Mouse (Mus musculus) megakaryocyte-erythroid progenitor cell, adult 5-6 weeks (primary cell): ENCODE measurements around the gene Lat. TPM values are rescaled to one million over a fixed set of nuclear protein-coding genes. Genes with fewer than 3 reads are reported as not detected.

Experiments used
- ATAC-seq: replicated peaks from 2 replicates; pipeline ENCODE4 v1.8.0; 2016; ENCODE audit warnings: mild to moderate bottlenecking, inconsistent platforms; ENCODE audit not compliant: severe bottlenecking, poor library complexity, low FRiP score, low TSS enrichment
- total RNA-seq, 2 experiments: library from RNA; stranded (forward) in 1 of 2; stranded (reverse) in 1 of 2; fragments of 200-1000, 215-1000 nt in 1 of 2; fragments of >200 nt in 1 of 2; fragmentation: Nextera tagmentation in 1 of 2; gene quantifications; 2 replicates each; pipeline ENCODE4 v1.2.3; 2014 to 2017

Lat gene
- total RNA-seq, 2 experiments from 2014 or later: 9.3 to 17.3 TPM

- no peak for ATAC-seq
Observed at GRCm38 (mm10) chr7:126374526-126374925, 5.2 kb upstream of the Lat start.

DNA sequence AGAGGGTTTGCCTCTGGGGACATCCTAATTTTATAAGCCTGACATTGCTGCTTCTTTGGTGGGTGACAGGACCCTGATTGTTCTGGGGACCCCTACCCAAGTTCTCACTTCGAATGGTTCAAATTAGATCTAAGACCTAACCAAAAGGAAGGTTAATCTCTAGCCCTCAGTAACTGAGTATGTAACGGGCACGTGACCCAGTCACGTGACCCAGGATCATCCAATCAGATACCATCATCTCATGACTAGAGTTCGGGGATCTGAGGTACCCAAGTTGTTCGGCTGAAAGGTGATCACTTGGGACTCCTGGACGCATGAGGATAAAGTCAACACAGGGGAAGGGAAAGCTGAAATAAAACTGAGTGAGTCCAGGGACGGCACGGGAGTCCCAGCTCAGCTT, 3.6 kb upstream of the Lat start:
- ATAC-seq: no peak

DNA sequence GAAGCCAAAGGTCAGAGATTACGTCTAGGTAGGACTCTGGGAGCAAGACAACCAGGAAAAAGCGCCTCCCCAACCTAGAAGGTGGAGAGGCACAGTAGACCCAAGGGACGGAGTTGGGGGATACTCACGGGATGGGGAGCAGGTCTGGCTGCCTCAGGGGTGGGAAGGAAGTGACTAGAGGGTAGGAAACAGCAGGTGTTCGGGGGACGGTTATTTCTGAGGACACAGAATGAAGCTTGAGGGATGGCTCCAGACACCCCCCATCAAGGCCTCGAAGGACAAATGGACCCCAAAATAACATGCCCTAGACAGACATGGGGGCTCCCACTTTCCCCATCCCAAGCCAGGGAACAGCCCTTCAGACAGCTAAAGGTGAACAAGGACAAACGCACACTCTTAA, 1.0 kb downstream of the Lat start:
- no peak for ATAC-seq

DNA sequence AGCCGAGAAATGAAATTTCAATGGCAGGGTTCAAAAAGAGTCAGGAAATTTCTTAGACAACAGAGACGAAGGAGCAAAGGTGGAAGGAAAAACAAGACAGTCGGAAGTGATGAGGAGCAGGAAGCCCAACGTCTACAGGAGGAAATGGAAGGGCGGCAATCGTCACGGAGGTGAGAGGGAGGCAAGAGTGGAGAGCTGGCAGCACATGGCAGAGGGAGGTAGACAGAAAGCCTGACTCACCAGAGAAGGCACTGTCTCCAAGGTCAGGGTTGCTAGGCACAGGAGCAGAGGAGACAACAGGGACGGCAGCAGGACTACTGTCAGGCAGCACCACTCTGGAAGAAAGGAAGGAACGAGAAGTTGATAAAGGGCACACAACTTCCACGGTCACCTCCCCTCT, 1.7 kb downstream of the Lat start:
- ATAC-seq: no peak

GRCm38 (mm10) chr7:126363038-126363437, 6.3 kb downstream of the Lat start:
- no peak for ATAC-seq

DNA sequence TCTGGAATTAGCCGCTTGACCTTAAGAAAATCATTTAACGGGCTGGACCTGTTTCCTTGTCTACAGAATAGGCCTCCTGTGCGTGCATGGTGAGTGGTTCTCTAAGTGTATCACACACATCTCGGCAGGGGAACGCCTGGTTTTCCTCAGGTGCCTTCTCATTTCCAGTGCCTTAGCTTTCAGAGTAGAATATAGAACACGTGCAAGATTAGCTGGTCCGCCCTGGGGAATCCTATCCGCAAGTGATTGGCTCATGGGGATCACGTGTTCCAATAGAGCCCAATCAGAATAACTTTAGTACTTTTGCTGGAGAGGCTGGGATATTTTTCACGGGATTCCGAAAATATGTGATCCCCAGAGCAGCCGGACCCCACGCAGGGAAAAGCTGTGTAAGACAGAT, 10.3 kb downstream of the Lat start:
- no peak for ATAC-seq

- no peak for ATAC-seq
Observed at GRCm38 (mm10) chr7:126358413-126358812, 11.0 kb downstream of the Lat start.

DNA sequence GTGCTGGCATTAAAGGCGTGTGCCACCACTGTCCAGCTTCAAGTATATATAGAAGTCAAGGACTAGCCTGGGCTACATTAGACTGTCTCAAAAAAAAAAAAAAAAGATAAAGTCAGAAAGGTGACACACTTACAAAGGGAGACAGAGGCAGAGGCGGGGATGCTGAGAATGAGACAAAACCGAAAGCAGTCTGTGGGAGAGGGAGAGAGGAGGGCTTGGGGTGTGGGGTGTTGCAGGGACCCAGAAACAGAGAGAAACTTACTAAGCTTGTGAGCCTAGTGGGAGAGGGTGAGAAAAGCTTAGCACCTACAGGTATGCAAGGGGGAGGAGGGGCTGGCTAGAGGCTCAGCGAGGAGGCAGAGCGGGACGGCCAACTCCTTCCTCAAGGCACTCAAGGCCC, 11.5 kb downstream of the Lat start:
- no peak for ATAC-seq

DNA sequence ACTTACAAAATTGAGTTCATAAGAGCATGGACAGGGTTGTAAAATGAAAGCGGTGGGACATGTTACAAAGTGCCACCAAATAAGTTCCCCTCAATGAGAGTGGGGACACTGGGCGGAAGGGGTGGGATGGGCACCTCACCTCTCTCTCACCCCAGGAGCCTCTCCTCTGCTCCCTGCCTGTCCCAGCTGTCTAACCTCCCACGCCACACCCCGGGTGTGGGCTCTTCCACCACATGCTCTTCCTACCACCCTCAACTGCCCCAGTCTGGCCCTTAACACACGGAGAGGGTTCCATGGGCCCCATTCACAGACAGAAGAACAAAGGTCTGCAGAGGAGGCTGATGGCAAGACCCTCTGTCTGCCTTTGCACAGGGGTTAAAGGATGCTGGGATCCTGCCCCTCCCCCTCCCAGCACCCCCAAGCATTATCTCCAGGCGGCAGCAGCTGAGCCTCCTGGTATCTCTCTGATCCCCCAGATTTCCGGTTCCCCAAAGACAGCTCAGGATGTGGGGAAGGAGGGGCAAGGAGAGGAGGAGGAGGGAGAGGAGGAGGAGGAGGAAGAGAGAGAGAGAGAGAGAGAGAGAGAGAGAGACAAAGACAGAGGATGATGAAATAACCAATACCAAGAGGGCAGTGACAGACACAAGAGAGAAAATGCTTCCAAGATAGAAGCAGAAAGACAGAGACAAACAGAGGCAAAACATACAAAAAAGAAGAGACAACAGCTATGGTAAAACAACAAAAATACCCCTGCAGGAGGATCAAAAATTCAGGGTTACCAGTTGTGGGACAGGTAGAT, 12.4 kb downstream of the Lat start:
- ATAC-seq: peak; percentile 61

DNA sequence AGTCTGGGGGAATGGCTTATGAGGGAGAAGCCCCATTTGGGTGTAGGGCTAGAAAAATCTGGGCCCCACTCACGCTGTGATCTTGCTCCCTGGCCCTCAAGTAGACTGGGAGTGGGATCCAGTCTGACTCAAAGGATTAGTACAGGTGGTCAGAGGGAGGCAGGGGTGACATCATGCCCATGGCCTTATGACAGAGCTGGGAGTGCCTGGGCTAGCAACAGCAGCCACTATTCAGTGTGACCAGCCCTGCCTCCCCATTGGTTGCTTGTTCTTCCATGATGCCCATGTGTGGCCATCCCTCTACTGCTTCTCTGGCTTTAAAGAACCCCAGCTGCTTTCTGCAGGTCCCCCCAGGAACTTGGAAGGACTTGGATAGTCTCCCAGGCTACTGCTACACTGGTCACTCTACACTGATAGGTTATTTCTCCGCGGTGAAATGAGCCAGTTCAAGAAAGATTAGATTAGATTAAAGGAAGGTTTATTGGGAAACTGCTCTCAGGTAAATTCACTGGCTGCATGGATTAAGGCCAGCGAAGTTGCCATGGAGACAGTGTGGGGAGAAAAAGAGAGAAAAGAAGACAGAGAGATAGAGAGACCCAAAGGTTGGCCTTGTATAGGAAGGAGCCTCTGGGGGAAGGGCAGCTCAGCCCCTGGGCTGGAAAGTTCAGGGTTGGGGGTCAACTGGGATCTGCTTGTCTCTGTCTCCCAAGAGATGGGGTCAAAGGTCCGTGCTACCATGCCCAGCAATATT, 13.3 kb downstream of the Lat start:
- ATAC-seq: no peak

GRCm38 (mm10) chr7:126354738-126355614, 14.4 kb downstream of the Lat start:
- ATAC-seq: no peak

- ATAC-seq: no peak
Observed at GRCm38 (mm10) chr7:126353994-126354365, 15.4 kb downstream of the Lat start.

DNA sequence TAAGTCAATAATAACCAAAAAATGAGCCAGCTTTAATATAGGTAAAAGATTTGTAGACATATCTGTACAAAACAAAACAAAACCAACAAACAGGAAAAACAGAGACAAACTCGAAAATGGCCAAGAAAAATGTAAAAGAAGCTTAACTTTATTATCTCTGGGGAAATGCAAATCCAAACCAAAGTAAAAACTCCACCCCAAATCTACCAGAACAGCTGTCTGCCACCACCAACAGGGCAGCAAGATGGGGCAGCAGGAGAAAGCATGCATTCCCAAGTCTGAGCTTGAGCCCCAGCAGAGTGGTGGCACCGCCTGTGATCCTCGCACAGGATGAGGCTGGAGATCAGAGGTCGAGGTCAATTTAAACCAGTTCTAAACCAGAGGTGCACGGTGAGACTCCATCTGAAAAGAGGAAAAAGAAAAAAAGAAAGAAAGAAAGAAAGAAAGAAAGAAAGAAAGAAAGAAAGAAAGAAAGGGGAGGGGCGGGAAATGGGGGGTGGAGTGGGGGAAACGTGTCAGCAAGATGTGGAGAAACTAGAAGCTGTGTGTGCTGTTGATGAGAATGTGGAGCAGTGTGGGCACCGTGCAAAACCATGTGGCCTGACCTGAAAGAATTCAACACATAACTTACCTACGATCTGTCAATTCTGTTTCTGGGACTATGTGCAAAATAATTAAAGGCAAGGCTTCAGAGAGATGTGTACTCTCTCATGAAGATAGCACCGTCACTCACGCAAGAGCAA, 15.9 kb downstream of the Lat start:
- ATAC-seq: no peak

DNA sequence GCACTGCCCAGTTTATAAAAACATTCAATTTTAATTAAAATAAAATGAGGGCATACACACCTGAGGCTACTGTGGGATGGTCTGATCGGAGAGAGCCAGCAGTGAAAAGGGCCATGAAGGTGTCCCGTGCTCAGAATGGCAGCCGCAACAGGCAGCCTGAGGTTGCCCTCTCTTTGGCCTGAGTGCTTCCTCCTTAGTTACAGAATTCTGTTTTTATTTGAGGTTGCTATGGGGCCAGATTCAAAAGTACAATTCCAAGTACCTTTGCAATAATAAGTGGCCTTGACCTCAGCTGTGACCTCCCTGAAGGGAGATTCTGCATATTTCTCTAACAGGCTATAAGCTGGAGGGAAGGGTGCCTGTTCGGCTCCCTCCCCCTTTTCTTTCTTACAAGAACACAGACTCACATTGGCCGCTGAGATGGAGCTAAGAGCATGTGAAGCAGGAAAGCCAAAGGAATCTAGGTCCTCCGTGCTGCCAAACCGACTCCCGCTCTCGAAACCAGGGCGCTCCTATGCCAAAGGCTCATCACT, 17.9 kb downstream of the Lat start:
- ATAC-seq: no peak

DNA sequence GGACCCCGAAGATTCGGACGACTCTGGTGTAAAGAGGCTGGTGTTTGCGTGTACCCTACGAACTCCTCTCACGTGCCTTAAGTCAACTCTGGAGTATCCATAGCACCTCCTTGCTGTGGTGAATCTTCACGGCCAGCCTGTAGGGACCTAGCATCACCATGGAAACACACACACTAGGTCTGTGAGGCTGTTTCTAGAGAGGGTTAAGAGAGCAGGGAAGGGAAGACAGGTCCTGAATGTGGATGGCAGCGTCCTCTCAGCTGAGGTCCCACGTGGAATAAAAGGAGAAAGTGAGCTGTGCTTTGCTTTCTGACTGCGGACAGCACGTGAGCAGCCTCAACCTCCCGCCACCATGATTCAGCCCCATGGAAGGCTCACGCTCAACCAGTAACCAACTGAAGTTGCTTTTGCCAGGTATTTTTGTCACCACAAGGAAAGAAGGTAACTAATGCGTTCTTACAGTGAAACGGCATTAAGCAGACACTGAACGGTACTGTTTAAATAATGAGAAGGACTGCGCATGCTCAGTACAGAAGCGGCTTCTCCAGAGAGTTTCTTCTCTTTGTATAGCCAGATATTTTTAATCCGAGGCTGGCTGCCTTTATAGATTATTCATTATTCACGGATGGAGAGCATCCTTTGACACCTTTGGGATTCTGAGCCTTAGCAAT, 18.5 kb downstream of the Lat start:
- no peak for ATAC-seq

- peak; percentile 89 for ATAC-seq
Observed at GRCm38 (mm10) chr7:126348293-126348692, 21.1 kb downstream of the Lat start.

DNA sequence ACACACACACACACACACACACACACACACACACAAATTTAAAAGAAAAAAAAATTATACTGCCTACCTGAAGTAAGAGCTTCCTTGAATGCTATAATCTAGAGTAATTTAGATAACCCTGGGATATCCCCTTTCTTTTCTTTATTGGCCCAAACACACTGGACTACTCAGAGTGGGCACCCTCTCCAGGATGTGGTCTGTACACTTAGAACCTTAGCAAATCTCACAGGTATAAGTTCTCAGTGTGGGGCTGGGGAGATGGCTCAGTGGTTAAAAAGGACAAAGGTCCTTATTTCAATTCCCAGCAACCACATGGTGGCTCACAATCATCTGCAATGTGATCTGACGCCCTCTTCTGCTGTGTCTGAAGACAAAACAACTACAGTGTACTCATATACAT, 22.3 kb downstream of the Lat start:
- no peak for ATAC-seq

GRCm38 (mm10) chr7:126345969-126346368, 23.4 kb downstream of the Lat start:
- no peak for ATAC-seq

- ATAC-seq: no peak
Observed at GRCm38 (mm10) chr7:126345557-126345956, 23.8 kb downstream of the Lat start.
